Mouse (Mus musculus): ENCODE measurements around the gene 1700022I11Rik.

DNA sequence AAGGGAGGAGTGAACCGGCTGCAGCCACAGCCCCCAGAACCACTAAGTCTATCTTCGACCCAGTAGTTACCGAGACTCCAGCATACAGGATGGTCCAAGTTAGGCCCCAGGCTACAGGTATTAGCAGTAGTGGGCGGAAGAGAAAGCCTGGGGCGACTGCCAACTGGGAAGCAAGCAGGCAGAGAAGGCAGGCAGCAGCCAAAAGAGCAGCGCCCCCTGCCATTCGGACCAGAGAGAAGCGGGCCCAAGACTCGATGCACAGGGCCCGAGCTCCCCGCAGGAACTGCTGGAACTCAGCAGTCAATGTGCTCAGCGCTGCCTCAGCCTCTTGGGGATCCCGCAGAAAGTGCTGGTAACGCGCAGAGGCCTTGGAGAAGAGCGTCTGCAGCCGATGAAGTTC, 51.9 kb downstream of the 1700022I11Rik start:
- TF ChIP-seq GATA1 (IDR thresholded peaks at IDR 0.05; ENCODE audit: borderline replicate concordance, low read length) (no peak), FLI1 (IDR thresholded peaks at IDR 0.05; ENCODE audit: low read length) (no peak)

Data from megakaryocyte, embryonic 14.5 days (primary cell).